Mouse (Mus musculus) midbrain, embryonic 10.5 days (tissue): ENCODE measurements around the gene Pomp. TPM values are rescaled to one million over a fixed set of nuclear protein-coding genes. Genes with fewer than 3 reads are reported as not detected.

ENCODE experiments used
- DNase-seq: peaks from one replicate; pipeline ENCODE4 v3.0.0-alpha.2; 2017; ENCODE audit warnings: low spot score
- H3K27ac ChIP-seq: fragments of 300-500 bp; sonication (generic); replicated peaks from 2 replicates; pipeline ENCODE4 v1.5.1; 2016; ENCODE audit warnings: mild to moderate bottlenecking
- H3K27me3 ChIP-seq: fragments of 300-500 bp; sonication (generic); 2 replicates; pipeline ENCODE4 v1.6.1; 2016; ENCODE audit warnings: low read depth, mild to moderate bottlenecking; ENCODE audit not compliant: poor library complexity, severe bottlenecking
- H3K36me3 ChIP-seq: fragments of 300-500 bp; sonication (generic); 2 replicates; pipeline ENCODE4 v1.6.1; 2016; ENCODE audit warnings: mild to moderate bottlenecking, moderate library complexity
- H3K4me1 ChIP-seq: fragments of 300-500 bp; sonication (generic); 2 replicates; pipeline ENCODE4 v1.6.1; 2016
- H3K4me3 ChIP-seq: fragments of 300-500 bp; sonication (generic); 2 replicates; pipeline ENCODE4 v1.5.1; 2016; ENCODE audit warnings: mild to moderate bottlenecking, moderate library complexity
- H3K9me3 ChIP-seq: fragments of 300-500 bp; sonication (generic); replicated peaks from 2 replicates; pipeline ENCODE4 v1.6.1; 2016; ENCODE audit warnings: mild to moderate bottlenecking
- WGBS: fragments of 180-500 bp; shearing (Covaris S2); methylation state at CpG from one replicate; pipeline ENCODE4 v1.1.7; 2016; 5-methylcytosine and 5-hydroxymethylcytosine counted together
- polyA plus RNA-seq: library from polyadenylated mRNA; unstranded; fragments of >200 nt; fragmentation: Nextera tagmentation; extraction: Ambion mirVana; gene quantifications from 2 replicates; pipeline ENCODE4 v1.2.1, GENCODE M21; 2016

Pomp gene
- polyA plus RNA-seq, 1 experiment from 2014 or later = 557 TPM

DNA sequence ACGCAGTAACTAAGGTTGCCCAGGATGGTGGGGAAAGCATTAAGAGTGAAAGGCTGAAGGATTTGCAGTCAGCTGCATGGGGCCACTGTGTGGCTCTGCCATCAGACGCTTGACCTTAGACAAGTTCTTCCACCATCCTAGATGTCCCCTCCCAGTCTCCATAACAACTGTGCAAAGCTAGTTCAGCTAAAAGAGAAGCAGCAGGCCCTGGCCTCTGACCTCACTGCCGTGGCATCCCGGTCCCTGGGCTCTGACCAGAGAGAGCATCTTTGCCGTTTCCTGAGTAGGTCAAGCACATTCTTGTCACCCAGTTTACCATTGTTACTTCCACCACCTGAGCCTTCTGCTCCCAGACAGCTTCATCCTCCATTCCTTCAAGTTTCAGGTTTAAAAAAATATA, 33.7 kb upstream of the Pomp start:
- peaks cover 16% of the 10 kb centered on the region for H3K4me1 ChIP-seq
- H3K9me3 ChIP-seq = no peaks in the 10 kb centered on the region
- H3K36me3 ChIP-seq = no peaks in the 10 kb centered on the region
- WGBS = 46% methylated on average over 5 of the region's 5 CpGs
- no peak for DNase-seq
- H3K27ac ChIP-seq = no peak overlapping the region
- H3K27me3 ChIP-seq = 0 out of 2 replicates have a peak, but pooled peaks cover 4% of the 10 kb centered on the region
- no peak overlapping the region for H3K4me3 ChIP-seq

DNA sequence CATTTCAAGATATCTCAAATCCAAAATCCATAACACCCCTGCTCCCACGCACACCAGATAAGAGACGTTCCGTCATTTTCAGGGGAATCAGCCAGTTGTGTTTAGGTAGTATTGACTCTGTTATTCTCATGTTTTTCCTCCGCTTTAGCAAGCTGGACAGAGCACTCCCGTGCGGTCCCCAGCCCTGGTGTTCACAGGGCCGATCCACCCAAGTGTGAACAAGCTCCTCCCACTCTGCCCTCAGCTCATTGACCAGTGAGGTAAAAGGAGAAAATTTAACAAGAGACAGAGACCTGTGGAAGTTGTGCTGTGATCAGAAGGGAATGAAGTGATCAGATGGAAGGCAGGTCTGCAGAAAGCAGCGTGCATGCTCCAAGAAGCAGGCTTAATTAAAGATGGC, 31.4 kb upstream of the Pomp start:
- no peak overlapping the region for H3K4me3 ChIP-seq
- no peak overlapping the region for H3K27ac ChIP-seq
- H3K4me1 ChIP-seq = peaks cover 19% of the 10 kb centered on the region
- no peaks in the 10 kb centered on the region for H3K9me3 ChIP-seq
- 63% methylated on average over 8 of the region's 8 CpGs for WGBS
- no peaks in the 10 kb centered on the region for H3K36me3 ChIP-seq
- no peak for DNase-seq
- H3K27me3 ChIP-seq = peaks cover 4% of the 10 kb centered on the region; the same call in 1 of the 2 replicates

DNA sequence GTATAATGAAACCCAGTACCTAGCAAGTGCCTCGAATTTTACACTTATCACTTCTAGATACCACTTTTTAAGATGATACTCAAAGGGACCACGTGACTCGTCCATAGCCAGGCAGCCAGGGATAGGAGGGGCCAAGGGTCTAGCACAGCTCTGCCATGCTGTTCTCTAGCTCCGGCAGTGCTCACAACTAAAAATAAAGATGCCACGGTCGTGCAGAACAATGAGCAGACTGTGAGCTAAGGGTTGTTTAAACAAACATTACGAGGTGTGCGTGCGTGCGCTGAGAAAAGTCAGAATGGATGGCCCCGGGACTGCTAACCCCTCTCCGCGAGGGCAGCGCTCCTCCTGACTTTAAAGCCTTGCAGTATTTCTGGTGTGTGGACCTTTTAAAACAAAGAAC, 27.4 kb upstream of the Pomp start:
- no peak overlapping the region for H3K27ac ChIP-seq
- no peaks in the 10 kb centered on the region for H3K36me3 ChIP-seq
- H3K9me3 ChIP-seq = no peaks in the 10 kb centered on the region
- peaks cover 15% of the 10 kb centered on the region for H3K4me1 ChIP-seq
- WGBS = 65% methylated on average over 14 of the region's 14 CpGs
- DNase-seq = no peak
- H3K4me3 ChIP-seq = no peak overlapping the region
- peaks cover 19% of the 10 kb centered on the region for H3K27me3 ChIP-seq

- no peak overlapping the region; the same call in 1 of the 2 replicates for H3K27ac ChIP-seq
- no peaks in the 10 kb centered on the region for H3K36me3 ChIP-seq
- peaks cover 19% of the 10 kb centered on the region for H3K27me3 ChIP-seq
- peak; percentile 44 for DNase-seq
- peak overlapping the region; percentile 29 for H3K4me3 ChIP-seq
- H3K4me1 ChIP-seq = peaks cover 15% of the 10 kb centered on the region
- no peaks in the 10 kb centered on the region for H3K9me3 ChIP-seq
- WGBS = 5% methylated on average over 17 of the region's 17 CpGs
Measured at GRCm38 (mm10) chr5:147834841-147835500, 25.3 kb upstream of the Pomp start.

DNA sequence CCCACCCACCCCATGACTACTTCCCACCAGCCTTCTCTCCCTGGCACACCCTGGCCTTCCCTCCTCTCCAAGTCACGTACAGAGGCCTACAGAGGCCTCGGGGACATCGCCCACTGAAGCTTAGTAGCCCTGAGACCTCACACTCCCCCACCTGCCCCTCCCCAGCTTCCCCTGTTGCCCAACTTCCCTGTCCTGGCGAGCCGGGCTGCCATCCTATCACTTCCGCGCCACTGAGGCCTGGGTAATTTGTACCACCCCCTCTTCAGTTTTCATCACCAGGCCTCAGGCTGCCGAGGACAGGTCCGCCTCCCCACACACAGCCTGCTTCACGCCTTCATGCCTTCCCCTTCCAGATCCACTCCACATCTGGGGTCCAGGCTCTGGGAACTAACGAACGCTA, 20.8 kb upstream of the Pomp start:
- H3K9me3 ChIP-seq = no peaks in the 10 kb centered on the region
- no peak overlapping the region for H3K27ac ChIP-seq
- DNase-seq = no peak
- no peak overlapping the region for H3K4me3 ChIP-seq
- peaks cover 11% of the 10 kb centered on the region for H3K4me1 ChIP-seq
- no peaks in the 10 kb centered on the region for H3K36me3 ChIP-seq
- peaks cover 18% of the 10 kb centered on the region for H3K27me3 ChIP-seq
- WGBS = 80% methylated on average over 12 of the region's 12 CpGs

DNA sequence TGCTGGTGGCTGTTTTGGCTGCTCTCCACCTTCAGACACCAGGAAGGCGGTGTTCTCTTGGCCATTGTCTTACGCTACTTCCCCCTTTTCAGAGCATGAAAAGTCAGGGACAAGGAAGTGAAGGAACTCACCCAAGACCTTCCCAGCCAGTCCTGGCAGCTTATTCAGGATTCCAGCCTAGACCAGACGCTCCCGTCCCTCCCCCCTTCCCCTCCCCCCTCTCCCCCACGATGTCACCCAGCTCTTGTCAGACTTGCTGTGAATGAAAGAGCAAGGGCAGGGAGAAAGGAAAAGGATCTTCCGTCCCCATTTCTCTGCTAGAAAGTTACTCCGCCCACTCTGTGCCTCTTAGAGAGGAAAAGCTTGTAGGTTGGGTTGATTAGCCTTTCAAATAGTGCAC, 16.9 kb upstream of the Pomp start:
- Histone ChIP-seq H3K36me3 (no peaks in the 10 kb centered on the region), H3K27ac (no peak overlapping the region), H3K27me3 (no peaks in the 10 kb centered on the region), H3K4me3 (no peak overlapping the region), H3K9me3 (no peaks in the 10 kb centered on the region), H3K4me1 (peaks cover 6% of the 10 kb centered on the region; the same call in 1 of the 2 replicates)
- DNase-seq = no peak
- 56% methylated on average over 7 of the region's 7 CpGs for WGBS

GRCm38 (mm10) chr5:147845319-147845718, 14.9 kb upstream of the Pomp start:
- no peaks in the 10 kb centered on the region for H3K27me3 ChIP-seq
- H3K36me3 ChIP-seq = no peaks in the 10 kb centered on the region
- no peak overlapping the region for H3K4me3 ChIP-seq
- DNase-seq = no peak
- H3K9me3 ChIP-seq = no peaks in the 10 kb centered on the region
- H3K27ac ChIP-seq = no peak overlapping the region
- 84% methylated on average over 3 of the region's 3 CpGs for WGBS
- peaks cover 6% of the 10 kb centered on the region; the same call in 1 of the 2 replicates for H3K4me1 ChIP-seq

- H3K36me3 ChIP-seq = no peaks in the 10 kb centered on the region
- no peaks in the 10 kb centered on the region for H3K9me3 ChIP-seq
- H3K27ac ChIP-seq = no peak overlapping the region
- no peak for DNase-seq
- peaks cover 6% of the 10 kb centered on the region; the same call in 1 of the 2 replicates for H3K4me1 ChIP-seq
- WGBS = 80% methylated on average over 5 of the region's 5 CpGs
- no peaks in the 10 kb centered on the region for H3K27me3 ChIP-seq
- H3K4me3 ChIP-seq = no peak overlapping the region; the same call in 1 of the 2 replicates
Measured at GRCm38 (mm10) chr5:147847361-147847760, 12.9 kb upstream of the Pomp start.

DNA sequence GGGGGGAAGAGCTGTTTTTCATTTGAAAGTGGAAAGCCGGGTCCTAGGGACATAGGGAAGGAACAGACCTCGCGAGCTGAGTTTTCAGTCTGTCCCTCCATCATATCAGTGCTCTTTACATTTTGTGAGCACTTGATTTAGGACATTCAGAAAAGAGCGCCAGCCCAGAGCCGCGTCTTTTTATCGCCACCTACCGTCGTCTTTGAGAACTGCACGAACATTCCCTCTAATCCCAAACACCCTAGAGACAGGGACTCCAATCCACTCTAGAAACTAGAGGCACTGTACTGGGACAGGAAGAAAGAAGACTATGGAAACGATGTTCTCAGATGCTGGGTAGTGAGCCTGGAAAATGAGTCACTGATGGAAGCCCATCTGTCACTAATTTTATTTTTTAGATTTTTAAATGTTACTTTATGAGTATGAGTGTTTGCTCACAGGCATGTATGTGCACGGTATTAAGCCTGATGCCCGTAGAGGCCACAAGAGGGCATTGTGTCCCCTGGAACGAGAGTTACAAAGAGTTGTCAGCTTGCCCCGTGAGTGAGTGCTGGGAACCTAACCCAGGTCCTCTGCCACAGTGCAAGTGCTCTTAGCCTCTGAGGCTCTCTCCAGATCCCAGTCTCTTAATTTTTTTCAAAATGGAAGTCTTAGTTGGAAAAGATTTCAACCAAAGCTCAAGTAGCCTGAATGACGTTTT, 11.9 kb upstream of the Pomp start:
- H3K36me3 ChIP-seq = no peaks in the 10 kb centered on the region
- peak overlapping the region; percentile 32 for H3K4me3 ChIP-seq
- WGBS = 25% methylated on average over 16 of the region's 16 CpGs
- no peaks in the 10 kb centered on the region for H3K9me3 ChIP-seq
- no peak overlapping the region for H3K27ac ChIP-seq
- no peaks in the 10 kb centered on the region for H3K27me3 ChIP-seq
- DNase-seq = peak; percentile 81
- peaks cover 6% of the 10 kb centered on the region; the same call in 1 of the 2 replicates for H3K4me1 ChIP-seq

DNA sequence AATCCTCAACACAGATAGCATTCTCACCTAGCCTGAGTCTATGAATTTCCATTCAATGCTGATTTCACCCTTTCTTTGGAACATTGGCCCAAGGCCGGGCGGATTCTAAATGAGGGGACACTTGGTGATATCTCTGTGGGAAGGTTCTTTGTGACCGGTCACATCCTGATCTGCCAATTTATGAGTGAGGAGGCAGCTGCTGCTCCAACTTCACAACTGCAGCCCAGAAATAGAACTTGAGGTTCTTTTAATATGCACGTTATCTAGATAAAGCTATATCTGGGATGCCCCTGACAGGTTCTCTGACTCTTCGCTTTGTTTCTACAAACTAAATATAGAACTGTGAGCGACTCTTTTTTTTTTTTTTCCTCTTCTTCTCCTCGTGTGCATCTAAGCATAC, 10.1 kb upstream of the Pomp start:
- WGBS = 84% methylated on average over 7 of the region's 7 CpGs
- no peaks in the 10 kb centered on the region for H3K27me3 ChIP-seq
- no peak for DNase-seq
- H3K27ac ChIP-seq = no peak overlapping the region
- no peak overlapping the region for H3K4me3 ChIP-seq
- H3K4me1 ChIP-seq = peaks cover 6% of the 10 kb centered on the region; the same call in 1 of the 2 replicates
- no peaks in the 10 kb centered on the region for H3K36me3 ChIP-seq
- H3K9me3 ChIP-seq = no peaks in the 10 kb centered on the region

DNA sequence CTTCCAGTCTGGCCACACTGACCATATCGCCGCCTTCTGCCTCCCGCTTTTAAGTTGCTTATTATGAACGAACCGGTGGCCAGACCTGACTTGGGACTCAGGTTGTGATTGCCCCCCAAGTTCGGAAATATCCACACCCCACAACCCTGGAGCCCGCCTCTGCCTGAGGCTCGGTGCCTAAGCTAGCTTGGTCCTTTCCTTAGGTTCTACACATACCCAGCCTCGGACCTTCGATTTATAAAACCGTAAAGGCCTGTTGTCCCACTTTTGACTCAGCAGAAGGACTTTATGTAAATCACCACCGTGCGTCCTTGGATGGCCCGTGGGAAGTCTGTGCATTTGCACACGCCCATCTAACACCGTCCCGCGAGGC, 199 bp upstream of the Pomp start:
- Histone ChIP-seq H3K4me1 (peaks cover 21% of the 10 kb centered on the region), H3K9me3 (no peaks in the 10 kb centered on the region), H3K4me3 (peak overlapping the region; percentile 91), H3K27ac (peak overlapping the region; percentile 90), H3K27me3 (no peaks in the 10 kb centered on the region), H3K36me3 (peaks cover 31% of the 10 kb centered on the region)
- WGBS = 1% methylated on average over 18 of the region's 18 CpGs
- DNase-seq = peak; percentile 18

GRCm38 (mm10) chr5:147868674-147869073, 8.4 kb downstream of the Pomp start:
- WGBS = 92% methylated on average over 4 of the region's 4 CpGs
- Histone ChIP-seq H3K36me3 (peaks cover 100% of the 10 kb centered on the region), H3K9me3 (no peaks in the 10 kb centered on the region), H3K4me3 (no peak overlapping the region), H3K27ac (no peak overlapping the region), H3K27me3 (no peaks in the 10 kb centered on the region), H3K4me1 (no peaks in the 10 kb centered on the region)
- no peak for DNase-seq

DNA sequence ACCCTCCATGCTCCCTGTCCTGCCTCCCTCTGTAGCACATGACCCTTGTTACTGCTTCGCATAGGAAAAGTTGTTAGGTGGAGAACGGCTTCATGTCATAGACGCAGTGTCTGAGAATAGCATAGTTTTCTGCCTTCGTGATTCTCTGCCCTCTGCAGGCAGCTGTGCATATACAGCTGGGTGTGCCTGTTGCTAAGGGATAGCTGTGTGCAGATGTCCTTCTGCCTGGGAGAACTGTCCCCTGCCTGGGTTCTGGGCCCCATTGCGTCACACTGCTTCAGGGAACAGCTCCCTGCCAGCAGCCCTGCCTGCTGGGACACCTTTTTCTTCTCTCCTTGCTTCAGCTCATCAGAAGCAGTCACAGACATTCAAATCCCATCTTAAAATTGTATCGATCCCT, 9.3 kb downstream of the Pomp start:
- Histone ChIP-seq H3K27ac (no peak overlapping the region), H3K9me3 (no peaks in the 10 kb centered on the region), H3K4me1 (no peaks in the 10 kb centered on the region), H3K27me3 (no peaks in the 10 kb centered on the region), H3K36me3 (peaks cover 100% of the 10 kb centered on the region), H3K4me3 (no peak overlapping the region)
- no peak for DNase-seq
- WGBS = 92% methylated on average over 6 of the region's 6 CpGs
